Mouse (Mus musculus) T-cell, adult 2 months (primary cell): ENCODE results near the gene Hils1.

Source experiments
- DNase-seq: peaks from one replicate; pipeline ENCODE4 v3.0.0; 2022; ENCODE audit warnings: low spot score

Hils1 gene

DNA sequence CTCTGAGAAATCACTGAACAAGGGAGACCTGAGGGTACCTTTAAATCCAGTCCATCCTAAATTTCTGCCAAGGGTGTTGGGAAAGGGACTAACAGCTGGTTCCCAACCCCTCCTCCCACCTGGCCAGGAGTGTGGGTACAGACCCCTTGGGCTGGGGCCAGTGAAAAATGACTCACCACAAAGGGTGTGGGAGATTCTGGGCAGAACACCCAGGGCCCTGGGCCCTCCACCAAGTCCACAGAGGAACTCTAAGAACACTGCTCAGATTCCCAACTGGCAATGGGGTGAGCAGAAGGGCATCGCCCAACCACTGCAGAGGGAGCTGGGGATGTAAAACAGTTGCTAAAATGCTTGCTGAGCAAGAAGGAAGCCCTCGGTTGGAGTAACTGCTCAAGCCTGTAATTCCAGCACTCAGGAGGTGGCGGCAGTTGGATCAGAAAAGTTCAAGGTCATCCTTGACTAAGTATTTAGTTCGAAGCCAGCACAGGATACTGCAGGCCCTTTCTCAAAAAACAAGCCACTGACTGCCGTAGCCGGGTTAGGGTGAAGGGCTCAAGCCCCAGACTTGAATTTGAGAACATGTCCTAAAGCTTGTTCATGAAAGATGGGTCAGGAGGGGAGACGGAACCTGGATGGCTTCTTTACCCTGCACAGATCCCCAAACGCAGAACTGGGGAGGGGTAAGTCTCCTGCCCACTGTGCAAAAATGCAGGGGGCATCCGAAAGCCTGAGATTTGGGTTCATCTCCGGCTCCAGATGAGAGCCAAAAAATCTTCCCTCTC lies 21.6 kb downstream of the Hils1 start:
- no peak for DNase-seq

DNA sequence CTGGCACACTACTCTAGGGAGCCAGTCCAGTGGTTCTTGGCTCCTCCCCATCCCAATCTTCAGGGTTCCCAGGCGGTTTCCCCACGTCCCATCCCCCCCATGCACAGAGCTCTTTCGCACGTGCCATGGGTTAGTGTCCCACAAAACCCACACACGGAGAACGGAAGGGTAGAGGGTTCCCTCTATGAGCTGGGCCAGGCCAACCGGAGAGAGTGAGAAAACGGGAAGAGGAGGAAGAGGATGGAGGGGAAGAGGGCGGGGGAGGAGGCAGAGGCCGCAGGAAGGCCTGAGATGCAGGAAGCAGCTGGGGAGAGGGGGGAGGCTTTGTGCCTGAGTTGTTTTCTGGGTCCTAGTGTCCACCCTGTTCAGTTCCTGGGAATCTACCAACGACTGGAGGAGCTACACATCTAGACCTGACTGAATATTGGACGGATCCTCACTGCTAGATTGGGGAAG lies 22.2 kb downstream of the Hils1 start:
- DNase-seq, result peak; percentile 69

DNA sequence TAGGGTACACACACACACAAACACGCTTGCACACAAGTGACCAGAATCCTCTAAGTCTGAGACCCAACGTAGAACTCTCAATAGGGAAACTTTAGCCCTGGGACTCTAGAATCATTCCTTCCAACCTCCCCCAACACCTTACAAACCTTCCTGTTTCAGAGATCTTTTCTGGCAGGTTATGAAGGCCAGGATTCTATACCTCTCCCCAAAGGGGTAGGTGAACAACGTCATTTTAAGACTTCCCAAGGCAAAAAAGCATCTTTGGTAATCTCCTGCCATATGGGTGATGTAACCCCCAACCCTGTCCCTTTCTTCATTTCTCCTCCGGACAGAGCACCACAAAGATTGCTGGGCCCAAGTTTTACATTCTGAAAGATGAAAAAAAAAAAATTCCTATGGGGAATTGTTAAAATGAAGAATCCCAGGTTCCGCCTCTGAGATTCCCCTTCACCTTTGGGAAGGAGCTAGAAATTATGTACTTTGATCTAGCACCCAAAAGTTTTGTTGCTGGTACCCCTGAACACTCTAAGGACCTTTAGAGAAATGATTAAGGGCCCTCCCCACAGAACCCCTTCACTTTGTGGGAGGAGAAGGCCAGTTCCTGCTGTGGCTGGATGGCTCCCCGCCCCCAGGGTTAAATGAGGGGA lies 22.8 kb downstream of the Hils1 start:
- DNase-seq, result no peak

DNA sequence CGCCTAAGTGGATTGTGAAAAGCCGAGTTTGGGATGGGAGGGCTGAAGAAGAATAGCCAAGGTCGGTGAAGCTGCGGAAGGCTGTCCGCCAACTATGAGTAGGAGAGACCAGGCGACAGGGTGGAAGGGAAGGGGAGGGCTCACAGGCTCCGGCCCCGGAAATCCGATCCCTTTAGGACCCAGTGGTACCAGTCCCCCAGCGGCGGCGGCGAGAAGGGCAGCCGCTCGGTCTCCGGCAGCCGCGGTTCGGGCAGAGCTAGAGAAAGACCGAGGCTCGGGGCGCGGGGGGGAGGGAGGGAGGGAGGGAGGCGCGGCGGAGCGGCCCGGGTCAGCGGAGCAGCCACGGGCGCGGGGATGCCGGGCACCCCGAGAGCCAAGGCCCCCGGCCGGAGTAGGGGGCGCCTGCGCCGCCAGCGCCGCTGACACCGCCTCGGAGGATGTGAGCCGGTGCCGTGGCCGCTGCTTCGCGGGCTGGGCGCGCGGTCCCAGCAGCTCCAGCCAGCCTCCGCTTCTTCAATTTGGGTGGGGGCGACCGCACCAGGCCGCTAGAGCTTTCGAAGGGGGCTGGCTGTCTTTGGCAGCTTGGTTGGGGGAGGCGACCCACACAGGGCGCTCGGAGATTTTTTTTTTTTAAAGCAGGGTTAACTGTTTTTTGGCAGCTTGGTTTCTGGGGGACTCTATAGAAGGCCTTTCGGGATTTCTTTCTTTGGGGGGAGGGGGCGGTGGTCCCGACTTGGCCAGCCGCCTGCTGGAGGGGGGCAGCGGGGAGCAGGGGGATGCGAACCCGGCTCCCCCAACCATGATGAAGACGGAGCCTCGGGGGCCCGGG lies 23.6 kb downstream of the Hils1 start, which contains the start of gene Ppp1r9b:
Ppp1r9b (plus strand) TSS at position 287 of the 829 bp plus-strand sequence.
- DNase-seq, result peak; percentile 87

DNA sequence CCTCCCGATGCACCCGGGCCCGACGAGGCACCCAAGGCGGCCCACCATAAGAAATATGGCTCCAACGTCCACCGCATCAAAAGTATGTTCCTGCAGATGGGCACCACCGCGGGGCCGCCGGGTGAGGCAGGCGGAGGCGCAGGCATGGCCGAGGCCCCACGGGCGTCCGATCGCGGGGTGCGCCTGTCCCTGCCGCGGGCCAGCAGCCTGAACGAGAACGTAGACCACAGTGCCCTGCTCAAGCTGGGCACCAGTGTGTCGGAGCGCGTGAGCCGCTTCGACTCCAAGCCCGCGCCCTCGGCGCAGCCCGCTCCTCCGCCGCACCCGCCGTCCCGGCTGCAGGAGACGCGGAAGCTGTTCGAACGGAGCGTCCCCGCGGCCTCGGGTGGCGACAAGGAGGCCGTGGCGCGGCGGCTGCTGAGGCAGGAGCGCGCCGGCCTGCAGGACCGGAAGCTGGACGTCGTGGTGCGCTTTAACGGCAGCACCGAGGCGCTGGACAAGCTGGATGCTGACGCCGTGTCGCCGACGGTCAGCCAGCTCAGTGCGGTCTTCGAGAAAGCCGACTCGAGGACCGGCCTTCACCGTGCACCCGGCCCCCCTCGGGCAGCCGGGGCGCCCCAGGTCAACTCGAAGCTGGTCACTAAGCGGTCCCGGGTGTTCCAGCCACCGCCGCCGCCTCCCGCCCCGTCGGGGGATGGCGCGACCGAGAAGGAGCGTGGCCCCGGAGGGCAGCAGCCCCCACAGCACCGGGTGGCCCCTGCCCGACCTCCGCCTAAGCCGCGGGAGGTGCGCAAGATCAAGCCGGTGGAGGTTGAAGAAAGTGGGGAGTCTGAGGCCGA lies 24.5 kb downstream of the Hils1 start:
- peak; percentile 41 for DNase-seq

DNA sequence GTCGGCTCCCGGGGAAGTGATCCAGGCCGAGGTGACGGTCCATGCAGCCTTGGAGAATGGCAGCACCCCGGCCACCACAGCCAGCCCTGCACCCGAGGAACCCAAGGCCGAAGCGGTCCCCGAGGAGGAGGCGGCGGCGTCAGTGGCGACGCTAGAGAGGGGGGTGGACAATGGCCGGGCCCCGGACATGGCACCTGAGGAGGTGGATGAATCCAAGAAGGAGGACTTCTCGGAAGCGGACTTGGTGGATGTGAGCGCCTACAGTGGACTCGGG lies 25.0 kb downstream of the Hils1 start:
- no peak for DNase-seq

DNA sequence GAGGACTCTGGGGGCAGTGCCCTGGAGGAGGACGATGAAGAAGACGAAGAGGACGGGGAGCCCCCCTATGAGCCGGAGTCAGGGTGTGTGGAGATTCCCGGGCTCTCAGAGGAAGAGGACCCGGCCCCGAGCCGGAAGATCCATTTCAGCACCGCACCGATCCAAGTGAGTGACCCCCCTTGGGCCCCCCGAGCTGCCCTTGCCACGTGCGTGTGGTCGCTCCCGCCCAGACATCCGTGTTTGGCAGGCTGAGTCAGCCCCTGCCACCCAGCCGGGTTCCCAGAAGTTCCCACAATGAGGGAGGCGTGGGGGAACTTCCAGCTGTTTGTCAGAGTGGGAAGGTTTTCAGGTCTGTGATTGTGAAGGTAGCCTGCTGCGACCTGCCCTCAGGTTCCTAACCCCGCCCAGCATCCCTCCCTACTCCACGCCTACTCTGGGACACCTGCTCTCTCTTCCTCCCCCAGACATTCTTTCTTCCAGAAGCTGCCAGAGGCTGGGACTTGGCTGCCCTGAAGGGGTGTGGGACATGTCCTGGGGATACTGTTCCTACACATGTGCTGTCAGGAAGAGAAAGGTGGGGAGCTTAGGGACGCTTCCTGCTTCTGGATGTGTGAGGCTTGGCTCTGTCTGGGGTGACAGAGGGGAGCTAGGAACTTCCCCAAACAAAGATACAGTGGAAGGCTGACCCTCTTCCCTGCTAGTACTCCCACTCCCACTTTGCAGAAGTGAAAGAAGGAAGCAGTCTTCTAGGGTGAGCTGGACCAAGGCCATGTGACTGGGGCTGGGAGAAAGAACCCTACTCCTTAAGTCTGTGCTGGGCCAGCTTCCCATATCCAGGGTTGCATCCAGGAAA lies 25.6 kb downstream of the Hils1 start:
- DNase-seq, result peak; percentile 21

DNA sequence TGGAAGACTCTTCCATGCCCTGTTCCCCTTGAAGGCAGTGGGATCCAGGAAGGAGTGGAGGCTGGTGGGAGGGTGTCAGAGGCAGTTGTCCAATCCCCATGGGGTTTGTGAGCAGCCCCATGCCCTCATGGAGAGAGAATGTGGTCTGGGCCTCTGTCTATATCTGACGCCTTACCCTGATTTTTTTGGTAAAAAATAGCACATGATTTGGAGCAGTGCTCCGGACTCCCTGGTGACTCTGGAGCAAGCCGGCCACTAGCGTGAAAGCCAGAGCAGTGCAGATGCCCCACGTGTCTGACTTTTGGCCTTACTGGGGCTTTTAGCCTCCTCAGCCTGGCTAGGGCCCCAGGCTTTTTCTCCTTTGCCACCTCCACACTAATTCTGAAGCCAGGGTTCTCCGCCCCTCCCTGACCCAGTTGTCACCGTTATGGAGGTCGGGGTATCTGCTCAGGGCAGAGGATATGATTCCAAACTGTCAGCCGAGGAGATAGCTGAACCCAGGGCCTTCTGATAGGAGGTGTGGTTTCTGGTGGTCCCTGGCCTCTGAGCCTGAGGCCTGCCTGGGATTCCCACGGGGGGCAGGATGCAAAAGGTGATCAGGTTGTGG lies 26.9 kb downstream of the Hils1 start:
- no peak for DNase-seq

DNA sequence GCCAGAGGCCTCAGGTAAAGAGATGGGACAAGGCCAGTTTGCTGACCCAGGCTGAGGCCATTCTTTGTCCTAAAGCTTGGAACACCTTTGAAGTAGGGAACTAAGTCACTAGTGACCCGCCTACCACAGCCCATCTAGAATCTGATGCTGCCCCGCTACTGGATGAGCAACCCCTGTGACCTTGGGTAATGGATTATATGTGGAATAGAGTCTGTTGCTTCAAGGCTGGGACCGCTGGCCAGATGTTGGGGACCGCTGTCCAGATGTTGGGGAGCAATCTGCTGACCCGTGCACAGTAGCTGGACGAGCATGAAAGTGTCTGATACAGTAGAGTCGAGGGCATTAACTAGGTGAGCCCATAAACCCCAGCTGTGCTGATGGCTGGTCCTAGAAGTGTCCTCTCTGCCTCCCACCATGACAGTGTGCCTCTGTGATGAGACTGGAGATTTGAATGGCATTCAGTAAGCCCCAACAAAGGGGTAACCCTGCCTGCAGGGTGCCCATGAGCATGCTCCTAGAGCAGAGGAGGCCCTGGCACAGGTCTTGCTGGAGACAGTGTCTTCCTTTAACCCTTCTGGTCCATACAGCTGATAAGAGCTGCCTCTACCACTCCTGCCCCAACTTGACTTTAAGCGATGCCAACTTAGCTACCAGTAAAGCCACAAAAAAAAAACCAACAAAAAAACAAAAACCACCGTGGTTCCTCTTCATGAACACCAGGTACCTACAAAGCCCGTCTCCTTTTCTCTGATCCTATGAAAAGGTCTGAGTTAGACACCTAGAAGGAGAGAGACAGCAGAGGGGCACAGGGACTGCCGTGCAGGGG lies 27.8 kb downstream of the Hils1 start:
- no peak for DNase-seq

DNA sequence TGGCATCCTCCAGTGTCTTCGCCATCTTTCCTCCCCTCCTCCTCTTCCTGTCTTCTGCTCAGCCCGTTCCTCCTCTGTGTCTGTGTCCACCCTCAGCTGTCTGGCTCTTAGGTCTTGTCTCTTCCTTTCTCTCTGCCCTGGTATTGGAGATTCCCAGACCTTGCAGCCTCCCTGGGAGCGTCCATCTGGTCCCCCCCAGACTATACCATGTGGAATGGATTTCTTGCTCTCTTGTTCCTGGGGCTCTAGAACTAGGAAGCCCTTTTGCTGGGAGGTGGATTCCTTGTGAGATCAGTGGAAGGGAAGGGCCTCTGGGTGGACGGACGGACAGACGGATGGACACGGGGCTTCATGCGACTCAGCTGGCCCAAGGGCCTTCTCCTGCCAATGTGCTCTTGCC lies 28.7 kb downstream of the Hils1 start:
- DNase-seq, result no peak

DNA sequence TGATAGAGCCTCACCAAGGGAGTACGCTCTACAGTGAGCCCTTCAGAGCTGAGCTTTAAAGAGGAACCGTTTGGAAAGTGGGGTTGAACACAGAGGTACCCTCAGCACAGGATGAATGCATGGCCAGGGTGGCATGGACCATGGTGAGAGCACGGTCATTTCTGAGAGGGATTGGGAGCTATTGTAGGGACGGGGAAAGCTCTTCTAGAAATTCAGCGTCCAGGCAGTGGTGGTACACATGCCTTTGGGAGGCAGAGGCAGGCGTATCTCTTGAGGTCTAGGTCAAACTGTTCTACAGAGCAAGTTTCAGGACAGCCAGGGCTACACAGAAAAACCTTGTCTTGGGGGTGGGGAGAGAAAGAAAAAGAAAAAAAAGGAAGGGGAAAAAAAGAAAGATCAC lies 29.6 kb downstream of the Hils1 start:
- no peak for DNase-seq

DNA sequence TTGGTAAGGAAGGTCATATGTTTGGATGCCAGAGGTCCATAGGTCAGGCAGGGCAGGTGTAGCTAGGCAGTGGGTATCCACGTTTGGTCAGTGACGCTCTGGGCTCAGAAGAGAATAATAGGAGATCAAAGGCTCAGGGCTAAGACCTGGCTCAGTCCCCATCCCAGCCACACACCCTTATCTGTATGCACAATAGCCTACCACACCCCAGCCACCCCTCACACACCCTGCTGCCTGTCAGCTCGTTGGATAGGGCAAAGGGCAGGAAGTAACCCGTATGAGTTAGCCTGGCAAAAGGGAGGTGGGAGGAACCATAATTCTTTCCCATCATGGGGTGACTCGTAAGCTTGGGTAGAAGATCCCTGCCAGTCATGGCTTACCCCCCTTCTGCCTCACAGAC lies 30.2 kb downstream of the Hils1 start:
- DNase-seq, result no peak

DNA sequence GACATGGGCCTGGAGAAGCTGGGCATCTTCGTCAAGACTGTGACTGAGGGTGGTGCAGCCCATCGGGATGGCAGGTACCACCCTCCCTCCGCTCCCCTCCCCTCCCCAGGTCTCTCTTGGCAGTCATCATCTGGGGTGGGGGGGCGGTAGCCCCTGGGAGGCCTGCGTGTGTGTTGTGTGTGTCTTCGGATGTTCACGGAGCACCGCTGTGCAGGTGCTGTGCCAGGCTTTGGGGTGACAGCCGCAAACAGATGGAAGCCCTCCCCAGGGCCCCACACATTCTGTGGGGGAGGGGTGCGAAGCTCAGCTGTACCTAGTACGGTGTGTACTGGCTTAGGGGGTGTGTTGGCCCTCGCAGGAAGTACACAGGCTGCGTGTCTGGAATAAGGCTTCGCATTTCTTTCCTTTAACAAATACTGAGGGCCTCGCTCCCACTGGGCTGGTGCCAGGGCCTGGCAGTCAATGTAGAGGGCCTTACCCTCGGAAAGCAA lies 30.7 kb downstream of the Hils1 start:
- DNase-seq, result peak; percentile 76

DNA sequence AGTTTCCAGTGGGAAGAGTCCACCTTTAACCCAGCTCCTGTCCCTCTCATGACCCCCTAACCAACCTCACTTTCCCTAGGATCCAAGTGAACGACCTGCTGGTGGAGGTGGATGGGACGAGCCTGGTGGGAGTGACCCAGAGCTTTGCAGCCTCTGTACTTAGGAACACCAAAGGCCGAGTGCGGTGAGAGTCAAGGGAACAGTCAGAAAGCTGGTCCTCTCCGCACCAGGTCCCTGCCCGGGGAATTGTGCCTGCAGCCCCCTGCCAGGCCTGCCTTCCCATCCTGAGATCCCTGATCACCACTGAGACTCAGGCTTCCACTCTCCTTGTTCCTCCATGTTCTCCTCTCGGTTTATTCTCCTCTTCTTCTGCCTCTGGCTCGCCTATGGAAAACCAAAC lies 32.7 kb downstream of the Hils1 start:
- DNase-seq, result no peak

DNA sequence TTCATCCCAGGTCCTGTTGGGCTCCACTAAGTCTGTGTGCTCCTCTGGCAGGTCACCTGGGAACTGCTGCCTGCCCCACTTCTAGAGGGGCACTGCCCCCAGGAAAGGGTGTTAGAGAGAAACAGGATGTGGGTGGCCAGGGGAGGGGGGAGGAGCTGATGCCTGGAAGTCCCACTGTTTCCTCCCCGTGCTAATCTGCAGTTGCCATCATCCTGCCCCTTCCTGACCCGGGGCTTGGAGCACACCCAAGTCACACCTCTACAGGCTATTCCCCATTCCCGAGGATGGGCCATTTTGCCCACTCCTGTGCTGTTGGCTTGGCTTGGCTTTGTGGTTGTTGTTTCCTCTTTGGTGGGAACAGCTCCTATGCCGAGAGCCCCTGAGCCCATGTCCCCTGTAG lies 33.2 kb downstream of the Hils1 start:
- peak; percentile 57 for DNase-seq

DNA sequence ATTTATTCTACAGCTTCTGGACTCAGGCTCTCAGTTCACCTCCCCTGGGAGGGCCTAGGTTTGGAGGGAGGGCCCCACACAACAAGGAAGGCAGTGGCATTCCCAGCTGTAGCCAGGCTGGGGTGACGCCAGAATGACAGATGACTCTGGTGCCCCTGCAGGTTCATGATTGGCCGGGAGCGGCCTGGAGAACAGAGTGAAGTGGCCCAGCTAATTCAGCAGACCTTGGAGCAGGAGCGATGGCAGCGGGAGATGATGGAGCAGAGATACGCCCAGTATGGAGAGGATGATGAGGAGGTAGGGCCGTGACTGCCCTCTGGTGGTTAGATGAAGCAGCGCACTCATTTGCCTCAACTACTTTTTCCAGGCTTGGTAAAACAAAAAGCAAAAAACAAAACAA lies 33.7 kb downstream of the Hils1 start:
- DNase-seq, result peak; percentile 50

DNA sequence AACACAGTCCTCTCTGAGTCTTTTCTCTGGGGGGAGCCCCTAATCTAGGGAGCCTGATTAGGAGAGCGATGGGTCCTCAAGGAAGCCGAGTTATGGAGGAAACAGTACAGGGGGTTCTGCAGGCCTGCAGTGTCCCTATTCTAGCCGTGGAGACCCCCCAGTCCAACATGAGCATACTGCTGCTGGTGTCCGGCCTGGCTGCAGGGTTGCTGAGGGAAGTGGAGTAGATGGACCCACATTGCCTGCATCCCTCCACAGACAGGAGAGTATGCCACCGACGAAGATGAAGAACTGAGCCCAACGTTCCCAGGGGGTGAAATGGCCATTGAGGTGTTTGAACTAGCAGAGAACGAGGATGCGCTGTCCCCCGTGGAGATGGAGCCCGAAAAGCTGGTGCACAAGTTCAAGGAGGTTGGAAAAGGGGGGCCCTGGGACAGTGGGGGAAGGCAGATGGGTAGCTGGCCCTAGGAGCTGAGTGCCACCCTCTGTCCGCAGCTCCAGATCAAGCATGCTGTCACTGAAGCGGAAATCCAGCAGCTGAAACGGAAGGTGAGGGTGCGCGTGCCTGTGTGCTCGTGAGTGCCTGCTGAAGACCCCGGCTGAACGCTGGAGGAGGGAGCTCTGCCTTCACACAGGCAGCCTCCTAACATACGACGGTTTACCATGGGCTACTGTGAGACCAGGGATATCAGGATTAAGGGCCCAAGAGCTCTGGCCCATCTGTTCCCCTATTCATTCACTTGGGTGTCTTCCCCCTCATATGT lies 34.4 kb downstream of the Hils1 start:
- no peak for DNase-seq

DNA sequence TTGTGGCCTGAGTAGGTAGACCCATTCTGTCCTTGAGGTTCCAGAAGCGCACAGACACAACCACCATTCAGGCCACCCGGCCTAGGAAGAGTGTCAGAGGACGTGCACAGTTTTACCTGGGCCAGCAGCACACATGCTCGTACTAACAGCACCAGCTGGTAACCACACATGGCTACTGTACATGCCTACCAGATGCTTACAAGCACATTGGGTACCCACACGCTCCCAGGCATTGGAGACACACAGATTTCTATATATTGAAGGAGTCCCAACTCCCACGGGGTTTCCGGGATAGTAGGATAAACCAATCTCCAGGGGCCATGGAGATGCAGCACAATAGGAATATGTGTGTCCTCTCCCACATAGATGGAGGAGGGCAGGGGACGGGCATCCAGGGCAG lies 35.3 kb downstream of the Hils1 start:
- no peak for DNase-seq
